Mouse (Mus musculus) embryonic facial prominence, embryonic 14.5 days (tissue): ENCODE results near the gene Msh3. TPM values are rescaled to one million over a fixed set of nuclear protein-coding genes. Genes with fewer than 3 reads are reported as not detected.
A peak's percentile ranks its signal among the peaks of the same experiment; 100 is the strongest.

Experiments used
- ATAC-seq: fragments of 200-750 bp; cut with Nextera tagmentation; 2 replicates; pipeline ENCODE4 v1.8.0; 2017; ENCODE audit warnings: low read depth, moderate number of reproducible peaks, moderate TSS enrichment
- DNase-seq: peaks from one replicate; pipeline ENCODE4 v3.0.0-alpha.2; 2015; ENCODE audit warnings: low spot score
- H3K27ac ChIP-seq: fragments of 300-500 bp; sonication (generic); replicated peaks from 2 replicates; pipeline ENCODE4 v1.5.1; 2014; ENCODE audit warnings: low read depth, mild to moderate bottlenecking, low read length, moderate library complexity
- H3K27me3 ChIP-seq: fragments of 300-500 bp; sonication (generic); replicated peaks from 2 replicates; pipeline ENCODE4 v1.6.1; 2014; ENCODE audit warnings: low read length; ENCODE audit not compliant: control insufficient read depth, insufficient read depth
- H3K36me3 ChIP-seq: fragments of 300-500 bp; sonication (generic); 2 replicates; pipeline ENCODE4 v1.6.1; 2014; ENCODE audit warnings: low read length, mixed read lengths; ENCODE audit not compliant: control insufficient read depth, insufficient read depth
- H3K4me1 ChIP-seq: fragments of 300-500 bp; sonication (generic); 2 replicates; pipeline ENCODE4 v1.6.1; 2014; ENCODE audit warnings: antibody characterized with exemption, low read length; ENCODE audit not compliant: control insufficient read depth, insufficient read depth
- H3K4me2 ChIP-seq: fragments of 300-500 bp; sonication (generic); 2 replicates; pipeline ENCODE4 v1.6.1; 2014; ENCODE audit warnings: low read depth, mild to moderate bottlenecking, low read length, moderate library complexity, mixed read lengths
- H3K4me3 ChIP-seq: fragments of 300-500 bp; sonication (generic); 2 replicates; pipeline ENCODE4 v1.5.1; 2014; ENCODE audit warnings: low read depth, mild to moderate bottlenecking, low read length
- H3K9ac ChIP-seq: fragments of 300-500 bp; sonication (generic); 2 replicates; pipeline ENCODE4 v1.6.1; 2014; ENCODE audit warnings: low read depth, mild to moderate bottlenecking, low read length, moderate library complexity, mixed read lengths
- H3K9me3 ChIP-seq: fragments of 300-500 bp; sonication (generic); 2 replicates; pipeline ENCODE4 v1.6.1; 2016; ENCODE audit warnings: low read length; ENCODE audit not compliant: control insufficient read depth
- WGBS: fragments of 180-500 bp; shearing (Covaris S2); extraction: QIAGEN DNeasy Blood & Tissue Kit; methylation state at CpG from one replicate; pipeline ENCODE4 v1.1.7; 2014; 5-methylcytosine and 5-hydroxymethylcytosine counted together
- polyA plus RNA-seq: library from polyadenylated mRNA; unstranded; fragments of >200 nt; fragmentation: Nextera tagmentation; extraction: Ambion mirVana; gene quantifications from 2 replicates; pipeline ENCODE4 v1.2.1, GENCODE M21; 2014

The Msh3 gene
- polyA plus RNA-seq, 1 experiment from 2014 or later: 21.9 TPM

- Histone ChIP-seq H3K9ac (no peak overlapping the region), H3K36me3 (peaks cover 24% of the 10 kb centered on the region), H3K4me3 (no peak overlapping the region), H3K27ac (no peak overlapping the region; the same call in 1 of the 2 replicates), H3K27me3 (no peaks in the 10 kb centered on the region), H3K4me2 (no peak overlapping the region), H3K9me3 (no peaks in the 10 kb centered on the region), H3K4me1 (no peaks in the 10 kb centered on the region)
- DNase-seq (peak; percentile 97), ATAC-seq (peak; percentile 83)
- 31% methylated on average over 4 of the region's 4 CpGs for WGBS
Observed at GRCm38 (mm10) chr13:92365312-92365711, 10.5 kb upstream of the Msh3 start.

DNA sequence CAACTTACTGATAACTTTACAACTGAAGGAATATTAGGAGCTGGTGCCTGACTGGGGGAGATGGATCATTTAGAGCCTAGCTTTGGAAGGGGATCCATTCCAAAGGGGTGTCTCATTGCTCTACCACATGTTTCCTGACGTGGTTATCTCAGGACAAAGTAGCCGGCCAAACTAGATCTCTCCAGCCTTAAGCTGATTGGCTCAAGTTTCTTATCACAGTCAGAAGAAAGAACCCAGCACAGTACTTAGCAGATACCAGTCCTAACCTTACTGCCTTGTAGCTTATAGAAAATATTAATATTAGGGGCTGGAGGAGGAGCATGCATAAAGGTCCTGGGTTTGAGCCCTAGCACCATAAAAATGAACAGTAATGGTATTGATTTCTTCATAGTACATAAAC, 6.8 kb upstream of the Msh3 start:
- peaks cover 21% of the 10 kb centered on the region; the same call in 1 of the 2 replicates for H3K36me3 ChIP-seq
- H3K9me3 ChIP-seq: no peaks in the 10 kb centered on the region
- no peaks in the 10 kb centered on the region for H3K4me1 ChIP-seq
- WGBS: 82% methylated on average over 2 of the region's 2 CpGs
- no peak overlapping the region for H3K4me2 ChIP-seq
- H3K9ac ChIP-seq: no peak overlapping the region
- no peak for DNase-seq
- H3K27me3 ChIP-seq: no peaks in the 10 kb centered on the region
- H3K4me3 ChIP-seq: no peak overlapping the region
- no peak for ATAC-seq
- no peak overlapping the region for H3K27ac ChIP-seq

GRCm38 (mm10) chr13:92357644-92358043, 2.8 kb upstream of the Msh3 start:
- peaks cover 18% of the 10 kb centered on the region; the same call in 1 of the 2 replicates for H3K36me3 ChIP-seq
- WGBS: 61% methylated on average over 2 of the region's 2 CpGs
- DNase-seq: peak; percentile 20
- H3K27ac ChIP-seq: no peak overlapping the region
- H3K27me3 ChIP-seq: no peaks in the 10 kb centered on the region
- H3K4me2 ChIP-seq: no peak overlapping the region
- no peak overlapping the region for H3K4me3 ChIP-seq
- no peak overlapping the region for H3K9ac ChIP-seq
- no peak for ATAC-seq
- H3K9me3 ChIP-seq: no peaks in the 10 kb centered on the region
- H3K4me1 ChIP-seq: peaks cover 12% of the 10 kb centered on the region

DNA sequence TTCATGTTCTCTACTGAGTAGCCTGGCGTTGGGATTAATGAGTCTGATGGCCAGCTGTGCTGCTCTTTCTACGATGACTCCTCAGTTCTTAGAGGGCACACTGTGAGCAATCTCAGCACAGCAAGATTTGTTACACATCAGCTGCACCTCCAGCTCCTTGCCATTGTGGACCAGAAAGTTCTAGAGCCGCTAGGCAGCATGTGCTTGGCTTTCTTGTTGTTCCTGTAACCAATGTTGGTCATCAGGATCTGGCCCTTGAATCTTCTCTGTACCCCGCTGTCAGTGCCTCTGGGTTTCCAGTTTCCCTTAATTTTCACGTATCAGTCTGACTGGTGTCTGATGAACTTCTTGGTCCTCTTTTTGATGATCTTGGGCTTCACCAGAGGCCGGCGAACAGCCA, 1.6 kb upstream of the Msh3 start:
- no peaks in the 10 kb centered on the region for H3K9me3 ChIP-seq
- H3K9ac ChIP-seq: 0 out of 2 replicates have a peak overlapping the region, but pooled peaks have one; percentile 14

GRCm38 (mm10) chr13:92355272-92355643, 455 bp upstream of the Msh3 start:
- Histone ChIP-seq H3K36me3 (peaks cover 18% of the 10 kb centered on the region; the same call in 1 of the 2 replicates), H3K27me3 (no peaks in the 10 kb centered on the region), H3K4me3 (peak overlapping the region; percentile 80), H3K4me1 (peaks cover 12% of the 10 kb centered on the region), H3K9me3 (no peaks in the 10 kb centered on the region), H3K27ac (no peak overlapping the region; the same call in 1 of the 2 replicates), H3K4me2 (peak overlapping the region; percentile 94), H3K9ac (peak overlapping the region; percentile 71)
- under 1% methylated on average over 12 of the region's 24 CpGs for WGBS
- ATAC-seq: no peak; the same call in 1 of the 2 replicates
- peak; percentile 9 for DNase-seq

More for the DNA sequence above, 1.6 kb upstream of the Msh3 start:
- peak overlapping the region; percentile 80 for H3K4me3 ChIP-seq
- H3K27ac ChIP-seq: no peak overlapping the region
- no peak for DNase-seq
- 77% methylated on average over 7 of the region's 7 CpGs for WGBS
- no peak for ATAC-seq
- H3K4me2 ChIP-seq: peak overlapping the region; percentile 94
- H3K4me1 ChIP-seq: peaks cover 12% of the 10 kb centered on the region
- H3K27me3 ChIP-seq: no peaks in the 10 kb centered on the region
- peaks cover 18% of the 10 kb centered on the region; the same call in 1 of the 2 replicates for H3K36me3 ChIP-seq

- 11% methylated on average over 4 of the region's 4 CpGs for WGBS
- Histone ChIP-seq H3K4me3 (peak overlapping the region; percentile 80), H3K36me3 (peaks cover 9% of the 10 kb centered on the region; the same call in 1 of the 2 replicates), H3K9ac (peak overlapping the region; percentile 73), H3K4me1 (peaks cover 12% of the 10 kb centered on the region), H3K27ac (peak overlapping the region; percentile 80), H3K27me3 (no peaks in the 10 kb centered on the region), H3K9me3 (no peaks in the 10 kb centered on the region), H3K4me2 (peak overlapping the region; percentile 94)
- ATAC-seq (no peak), DNase-seq (peak; percentile 39)
Observed at GRCm38 (mm10) chr13:92353956-92354355, 847 bp downstream of the Msh3 start.

DNA sequence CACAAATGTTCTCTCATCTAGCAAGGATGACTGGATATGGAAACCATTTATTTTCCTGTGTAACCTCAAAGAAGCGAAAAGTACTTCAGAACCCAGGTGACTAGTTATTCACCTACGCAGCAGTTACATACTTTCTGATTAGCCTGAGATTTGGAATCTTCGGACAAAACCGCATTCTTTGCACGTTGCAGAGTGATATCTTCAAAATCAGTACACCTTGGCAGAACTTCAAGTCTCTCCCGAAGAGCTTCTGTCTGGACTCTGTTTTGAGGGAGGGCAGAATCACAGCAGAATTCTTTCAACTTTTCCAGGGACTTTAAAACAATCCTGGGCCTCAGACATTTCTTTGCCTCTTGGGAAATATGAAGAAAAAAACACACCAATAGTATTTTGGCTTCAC, 3.7 kb downstream of the Msh3 start:
- Histone ChIP-seq H3K27ac (no peak overlapping the region), H3K36me3 (peaks cover 24% of the 10 kb centered on the region), H3K4me1 (peaks cover 10% of the 10 kb centered on the region), H3K9ac (no peak overlapping the region), H3K27me3 (no peaks in the 10 kb centered on the region), H3K4me2 (no peak overlapping the region), H3K9me3 (no peaks in the 10 kb centered on the region), H3K4me3 (no peak overlapping the region)
- DNase-seq (no peak), ATAC-seq (no peak)
- WGBS: 87% methylated on average over 6 of the region's 6 CpGs

DNA sequence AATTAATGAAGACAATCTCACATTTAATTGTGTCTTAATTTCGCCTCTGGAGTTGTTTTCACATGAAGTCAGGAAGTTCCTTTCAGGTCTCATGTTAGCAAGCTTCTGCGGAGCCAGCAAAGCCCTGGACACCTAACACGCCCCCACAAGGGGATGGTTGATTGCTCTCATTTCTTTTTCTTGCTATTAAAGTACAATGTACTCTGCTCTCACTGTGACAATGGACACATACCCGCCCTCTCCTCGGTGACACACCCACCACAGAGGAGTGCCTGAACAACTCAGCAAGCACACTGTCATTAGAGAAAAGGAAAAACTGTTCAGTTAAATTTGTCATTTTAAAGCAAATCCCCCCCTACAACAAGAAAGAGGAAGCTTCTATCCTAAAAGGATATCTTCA, 8.5 kb downstream of the Msh3 start:
- Histone ChIP-seq H3K27me3 (no peaks in the 10 kb centered on the region), H3K36me3 (peaks cover 56% of the 10 kb centered on the region), H3K27ac (no peak overlapping the region), H3K4me2 (no peak overlapping the region), H3K4me1 (no peaks in the 10 kb centered on the region), H3K9me3 (no peaks in the 10 kb centered on the region), H3K9ac (no peak overlapping the region), H3K4me3 (no peak overlapping the region)
- ATAC-seq: no peak
- DNase-seq: no peak
- 86% methylated on average over 5 of the region's 5 CpGs for WGBS

- Histone ChIP-seq H3K4me1 (no peaks in the 10 kb centered on the region), H3K36me3 (peaks cover 58% of the 10 kb centered on the region)
- 93% methylated on average over 8 of the region's 8 CpGs for WGBS
Observed at GRCm38 (mm10) chr13:92344033-92344432, 10.8 kb downstream of the Msh3 start.

More at GRCm38 (mm10) chr13:92344033-92344432, 10.8 kb downstream of the Msh3 start:
- Histone ChIP-seq H3K27ac (no peak overlapping the region), H3K4me2 (no peak overlapping the region), H3K27me3 (no peaks in the 10 kb centered on the region), H3K9ac (no peak overlapping the region), H3K9me3 (no peaks in the 10 kb centered on the region), H3K4me3 (no peak overlapping the region)
- DNase-seq (no peak), ATAC-seq (no peak)
